ENCODE assay signal across 11 mouse cellular contexts in genomic region chr6:95202291-95202790, GRCm38 (mm10).
DNase-seq lines count a peak whose midpoint lies in the region; ATAC-seq lines count a peak whose summit lies in the region.
"Had no signal": no experiment of that assay in that cellular context is flagged by ENCODE, and none has a peak within 500 bp of the region (broad histone marks: within the 10 kb centered on the region; RNA-seq: fewer than 3 reads in every experiment).

No protein-coding gene starts in this region.

- H3K36me3 ChIP-seq in forebrain, embryonic 16.5 days (ENCODE audit: control insufficient read depth, insufficient read depth): no peaks in the 10 kb centered on the region
- H3K36me3 ChIP-seq in limb, embryonic 15.5 days: no peaks in the 10 kb centered on the region

- H3K27ac ChIP-seq in forebrain, embryonic 16.5 days (ENCODE audit: low read length): peak overlapping the region; percentile 22; the same call in 1 of the 2 replicates
- H3K27ac ChIP-seq in limb, embryonic 15.5 days: peak overlapping the region; percentile 51; the same call in 1 of the 2 replicates

- peaks cover 16% of the 10 kb centered on the region for H3K4me1 ChIP-seq in forebrain, embryonic 16.5 days (replicated peaks; ENCODE audit: control insufficient read depth, insufficient read depth, low read length)
- H3K4me1 ChIP-seq in limb, embryonic 15.5 days: peaks cover 6% of the 10 kb centered on the region

- no peaks in the 10 kb centered on the region for H3K27me3 ChIP-seq in forebrain, embryonic 16.5 days (replicated peaks; ENCODE audit: control insufficient read depth, insufficient read depth, low read length)
- no peaks in the 10 kb centered on the region for H3K27me3 ChIP-seq in limb, embryonic 15.5 days

- WGBS in forebrain, embryonic 16.5 days: 1% methylated on average over 6 of the region's 6 CpGs
- 18% methylated on average over 6 of the region's 6 CpGs for WGBS in limb, embryonic 15.5 days

- peak overlapping the region; percentile 16; the same call in 1 of the 2 replicates for H3K4me3 ChIP-seq in forebrain, embryonic 16.5 days (replicated peaks; ENCODE audit: low read length)
- H3K4me3 ChIP-seq in limb, embryonic 15.5 days: no peak overlapping the region

- no peaks in the 10 kb centered on the region for H3K9me3 ChIP-seq in forebrain, embryonic 16.5 days (ENCODE audit: control insufficient read depth, low read length)
- no peaks in the 10 kb centered on the region for H3K9me3 ChIP-seq in limb, embryonic 15.5 days

- intact Hi-C loops in left cerebral cortex, postnatal 4 days (cut with DNase I): loop anchor here (10.0 kb wide), 1 partner anchor 98 kb away; no protein-coding TSS in a partner anchor

- peak overlapping the region; percentile 44 for H3K4me2 ChIP-seq in forebrain, embryonic 16.5 days (ENCODE audit: low read length)
- H3K4me2 ChIP-seq in limb, embryonic 15.5 days: no peak overlapping the region; the same call in 1 of the 2 replicates

- peak; percentile 4 for DNase-seq in left cerebral cortex, postnatal 4 days
- no peak for DNase-seq in left cerebral cortex, adult 11 months (ENCODE audit: low spot score)
- DNase-seq in retina, embryonic 14.5 days (ENCODE audit: low spot score): peak; percentile 28
- no peak for DNase-seq in gastrocnemius, postnatal 4 days (ENCODE audit: low spot score in 2 of 2)
- no peak for DNase-seq in liver
- no peak for DNase-seq in urinary bladder, adult 18-20 months (ENCODE audit: low spot score in 2 of 2)
- DNase-seq: cerebellum, adult 11-12 months; right cerebral cortex, adult 18-20 months; thymus, adult 2 months had no signal

- H3K9ac ChIP-seq in forebrain, embryonic 16.5 days (replicated peaks; ENCODE audit: low read depth, low read length): no peak overlapping the region; the same call in 1 of the 2 replicates
- no peak overlapping the region for H3K9ac ChIP-seq in limb, embryonic 15.5 days

- peak; percentile 76 for ATAC-seq in forebrain, embryonic 16.5 days
- 0 out of 2 replicates have a peak, but pooled peaks have one; percentile 24 for ATAC-seq in limb, embryonic 15.5 days (ENCODE audit: insufficient number of reproducible peaks, low FRiP score, low TSS enrichment, low read depth)

Comparison
In these comparisons a context has a peak if more than half of its experiments do, and no peak if none do; other contexts are left out.
1. DNase-seq: peak in left cerebral cortex, postnatal 4 days (single experiment) and retina, embryonic 14.5 days (single experiment); none in left cerebral cortex, adult 11 months (single experiment), gastrocnemius, postnatal 4 days (0 of 2), liver (single experiment) and urinary bladder, adult 18-20 months (0 of 2).